Mouse (Mus musculus) erythroid progenitor cell, adult 5-6 weeks (primary cell): ENCODE data around the gene Il17ra. TPM values are rescaled to one million over a fixed set of nuclear protein-coding genes. Genes with fewer than 3 reads are reported as not detected.
A peak's percentile ranks its signal among the peaks of the same experiment; 100 is the strongest.

ENCODE experiments used
- ATAC-seq: replicated peaks from 2 replicates; pipeline ENCODE4 v1.8.0; 2016; ENCODE audit warnings: moderate number of reproducible peaks, mild to moderate bottlenecking, moderate TSS enrichment, inconsistent platforms; ENCODE audit not compliant: poor library complexity, low FRiP score, severe bottlenecking
- total RNA-seq, 2 experiments: library from RNA; stranded (forward) in 1 of 2; stranded (reverse) in 1 of 2; fragments of 150-400 nt in 1 of 2; fragments of 186-747, 209-891 nt in 1 of 2; gene quantifications; 2 replicates each; pipeline versions ENCODE4 v1.2.3 to v1.2.4; 2015 to 2017; ENCODE audit warnings: low replicate concordance in 2 of 2

Gene Il17ra
- 8.4 and 11.5 TPM in 2 replicates for total RNA-seq (2015; ENCODE audit: low replicate concordance)
- 10.5 and 11.7 TPM in 2 replicates for total RNA-seq (2017; ENCODE audit: low replicate concordance)

DNA sequence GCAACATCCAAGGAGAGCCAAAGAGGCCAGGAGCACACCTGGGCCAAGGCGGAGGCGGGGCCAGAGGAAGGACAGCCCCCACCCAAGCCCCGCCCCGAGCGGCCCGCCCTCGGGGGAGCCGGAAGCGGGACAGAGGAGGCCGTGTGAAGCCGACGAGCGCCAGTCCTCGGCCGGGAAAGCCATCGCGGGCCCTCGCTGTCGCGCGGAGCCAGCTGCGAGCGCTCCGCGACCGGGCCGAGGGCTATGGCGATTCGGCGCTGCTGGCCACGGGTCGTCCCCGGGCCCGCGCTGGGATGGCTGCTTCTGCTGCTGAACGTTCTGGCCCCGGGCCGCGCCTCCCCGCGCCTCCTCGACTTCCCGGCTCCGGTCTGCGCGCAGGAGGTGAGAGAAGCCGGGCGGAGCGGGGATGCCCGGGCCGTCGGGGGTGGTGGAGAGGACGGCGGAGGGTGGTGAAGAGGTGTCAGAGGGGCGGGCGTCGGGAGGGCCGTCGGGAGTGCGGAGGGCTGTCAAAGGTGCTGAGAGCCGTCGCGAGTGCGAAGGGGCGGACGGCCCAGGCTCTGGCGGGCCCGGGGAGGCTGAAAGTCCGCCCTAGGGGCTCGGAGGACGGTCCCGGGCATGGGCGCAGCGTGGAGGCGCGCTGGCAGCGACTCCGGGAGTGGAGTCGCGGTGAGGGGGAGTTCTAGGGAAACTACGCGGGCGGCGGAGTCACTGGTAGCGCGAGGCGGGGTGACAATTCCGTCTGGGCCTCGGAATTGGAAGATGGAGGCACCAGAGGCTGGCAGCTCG, at the start of gene Il17ra:
Gene Il17ra, plus strand, starts transcription at position 162 of the 786 bp plus-strand sequence.
- peak; percentile 82 for ATAC-seq

GRCm38 (mm10) chr6:120438161-120438560, 24.9 kb upstream of the Il17ra start:
- ATAC-seq = no peak

- no peak for ATAC-seq
Measured at GRCm38 (mm10) chr6:120442171-120442749, 20.8 kb upstream of the Il17ra start.

- ATAC-seq = no peak
Measured at GRCm38 (mm10) chr6:120443363-120444355, 19.4 kb upstream of the Il17ra start.

GRCm38 (mm10) chr6:120450208-120450607, 12.8 kb upstream of the Il17ra start:
- ATAC-seq = no peak

DNA sequence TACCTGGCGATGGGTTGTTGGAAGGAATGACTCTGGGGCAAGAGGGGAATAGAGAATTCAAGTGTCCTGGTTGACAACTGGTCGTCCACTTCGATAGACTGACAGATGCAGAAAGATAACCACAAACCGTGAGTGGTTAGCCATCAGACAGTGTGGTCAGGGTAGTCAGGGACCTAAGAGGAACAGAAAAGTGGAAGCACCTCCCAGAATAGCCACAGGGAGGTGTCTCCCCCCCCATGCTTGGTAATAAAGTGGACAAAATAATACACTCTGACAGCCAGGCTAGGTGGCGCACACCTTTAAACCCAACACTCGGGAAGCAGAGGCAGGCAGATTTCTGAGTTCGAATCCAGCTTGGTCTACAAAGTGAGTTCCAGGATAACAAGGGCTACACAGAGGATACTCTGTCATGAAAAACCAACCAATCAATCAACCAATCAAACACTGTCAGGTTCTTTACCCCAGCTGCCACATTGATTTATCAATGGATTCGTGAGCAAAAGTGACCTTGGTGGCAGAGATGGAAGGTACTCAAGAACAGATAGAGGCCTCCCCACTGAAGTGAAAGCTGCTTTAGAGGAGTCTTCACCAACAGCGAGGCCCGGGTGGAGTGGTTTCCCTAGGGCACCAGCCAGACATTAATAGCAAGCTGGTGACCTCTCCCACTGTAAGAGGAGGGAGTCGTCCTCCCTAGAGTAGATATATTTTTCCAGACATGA, 10.5 kb upstream of the Il17ra start:
- no peak for ATAC-seq

DNA sequence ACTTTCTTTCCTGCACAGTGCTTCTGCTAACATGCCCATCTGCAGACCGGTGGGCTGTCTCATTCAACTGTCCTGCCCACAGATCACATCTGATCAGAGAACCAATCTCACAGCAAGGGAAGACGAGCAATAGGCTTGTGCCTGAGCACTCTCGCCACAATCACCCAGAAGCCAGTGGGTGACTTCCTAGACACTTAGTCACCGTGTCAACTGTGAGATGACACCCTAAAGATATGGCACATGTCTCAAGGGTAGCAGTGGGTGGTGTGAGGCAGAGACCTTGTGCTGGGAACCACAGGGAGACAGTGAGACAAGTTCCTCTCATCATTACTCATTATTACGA, 10.0 kb upstream of the Il17ra start:
- ATAC-seq = no peak

DNA sequence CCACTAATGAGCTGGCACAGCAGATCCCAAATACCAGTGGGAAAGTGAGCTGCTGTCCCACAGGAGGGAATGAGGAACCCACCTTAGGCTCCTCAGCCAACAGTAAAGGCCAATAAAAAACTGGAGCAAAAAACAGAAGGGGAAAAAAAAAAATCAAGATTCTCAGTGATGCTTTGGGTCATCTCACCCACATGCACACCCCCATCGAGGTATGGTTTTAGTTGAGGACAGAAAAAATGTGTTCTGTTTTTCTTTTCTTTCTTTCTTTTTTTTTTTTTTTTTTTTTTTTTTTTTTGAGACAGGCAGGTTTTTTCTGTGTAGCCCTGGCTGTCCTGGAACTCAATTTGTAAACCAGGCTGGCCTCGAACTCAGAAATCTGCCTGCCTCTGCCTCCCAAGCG, 9.5 kb upstream of the Il17ra start:
- ATAC-seq = no peak

- ATAC-seq = no peak
Measured at GRCm38 (mm10) chr6:120454627-120455077, 8.4 kb upstream of the Il17ra start.

DNA sequence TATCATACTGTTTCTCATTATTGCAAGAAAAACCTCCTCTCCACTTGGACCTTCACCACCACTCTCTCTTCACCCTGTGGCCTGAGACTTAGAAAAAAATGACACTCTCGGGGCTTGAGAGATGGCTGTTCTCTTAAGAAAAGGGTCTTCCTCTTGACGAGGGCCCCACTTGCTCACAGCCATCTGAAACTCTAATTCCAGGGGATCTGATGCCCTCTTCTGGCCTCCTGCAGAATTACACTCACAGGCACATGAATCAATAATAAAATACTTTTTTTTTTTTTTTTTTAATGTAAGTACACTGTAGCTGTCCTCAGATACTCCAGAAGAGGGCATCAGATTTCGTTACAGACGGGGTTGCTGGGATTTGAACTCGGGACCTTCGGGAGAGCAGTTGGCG, 6.0 kb upstream of the Il17ra start:
- no peak for ATAC-seq

GRCm38 (mm10) chr6:120457751-120458150, 5.3 kb upstream of the Il17ra start:
- no peak for ATAC-seq

DNA sequence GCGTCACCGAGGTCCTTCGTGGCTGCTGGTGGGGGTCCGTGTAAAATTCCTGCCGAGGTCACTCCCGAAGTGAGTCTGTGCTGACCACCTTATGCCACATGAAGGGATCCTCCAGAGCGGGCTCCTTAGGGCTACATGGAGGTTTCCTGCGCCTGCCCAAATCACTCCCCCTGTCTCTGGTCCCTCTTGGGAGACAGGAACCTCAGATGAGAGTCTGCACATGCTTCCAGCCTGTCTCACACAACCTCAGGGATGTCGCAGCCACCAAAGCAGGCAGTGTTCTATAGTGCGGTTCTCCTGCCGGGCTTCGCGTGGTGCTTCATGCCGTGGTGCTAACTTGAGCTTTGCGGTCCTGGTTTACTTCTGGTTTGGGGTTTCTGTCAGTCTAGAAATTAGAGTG, 1.8 kb upstream of the Il17ra start:
- ATAC-seq = no peak

GRCm38 (mm10) chr6:120462251-120462650, 796 bp upstream of the Il17ra start:
- no peak for ATAC-seq

GRCm38 (mm10) chr6:120463884-120464283, 837 bp downstream of the Il17ra start:
- peak; percentile 68 for ATAC-seq

DNA sequence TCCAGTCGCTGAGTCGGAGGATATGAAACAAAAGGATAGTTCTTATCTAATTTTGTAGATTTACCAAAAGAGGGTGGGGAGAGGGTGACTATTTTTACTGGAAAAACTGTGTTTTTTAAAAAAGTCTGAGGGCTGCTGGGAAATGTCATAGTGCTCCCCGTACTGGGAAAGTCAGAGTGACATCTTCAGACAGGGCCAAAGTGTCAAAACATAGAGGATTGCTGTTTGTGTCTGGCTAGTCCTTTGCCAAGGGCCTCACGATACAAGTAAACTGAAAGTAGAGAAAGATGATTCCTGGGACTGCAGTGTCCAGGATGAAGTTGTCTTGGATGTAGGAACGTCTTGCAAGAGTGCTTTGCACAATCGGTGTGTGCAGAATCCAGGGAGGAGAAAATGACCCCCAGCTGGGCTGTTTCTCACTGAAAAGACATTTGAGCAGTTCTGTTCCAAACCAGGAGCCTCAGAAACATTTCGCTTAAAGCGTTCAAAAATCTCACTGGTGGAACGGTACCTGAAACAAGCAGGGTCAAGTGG, 1.4 kb downstream of the Il17ra start:
- no peak for ATAC-seq

GRCm38 (mm10) chr6:120465393-120465792, 2.3 kb downstream of the Il17ra start:
- ATAC-seq = no peak

- no peak for ATAC-seq
Measured at GRCm38 (mm10) chr6:120466609-120467329, 3.7 kb downstream of the Il17ra start.

DNA sequence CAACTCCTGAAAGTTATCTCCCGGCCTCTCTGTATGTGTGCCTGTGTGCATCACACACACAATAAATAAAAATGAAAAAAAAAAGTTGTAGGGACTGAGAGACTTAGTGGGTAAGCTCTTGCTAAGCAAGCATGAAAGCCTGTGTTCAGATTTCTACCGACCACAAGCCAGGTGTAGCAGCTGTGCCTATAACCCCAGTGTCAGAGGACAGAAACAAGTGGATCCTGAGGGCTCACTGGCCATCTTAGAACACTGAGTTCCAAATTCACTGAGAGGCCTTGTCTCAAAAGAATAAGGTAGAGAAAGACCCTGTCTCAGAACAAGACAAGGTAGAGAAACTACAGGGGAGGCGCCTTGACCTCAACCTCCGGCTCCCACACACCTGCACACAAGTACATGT, 5.2 kb downstream of the Il17ra start:
- ATAC-seq = no peak

GRCm38 (mm10) chr6:120469268-120469667, 6.2 kb downstream of the Il17ra start:
- no peak for ATAC-seq
